Mouse (Mus musculus) left cerebral cortex, adult 2 months (tissue): Measurements from ENCODE around the gene Otp. TPM values are rescaled to one million over a fixed set of nuclear protein-coding genes. Genes with fewer than 3 reads are reported as not detected.

Experiments
- DNase-seq, 2 experiments: peaks; one replicate each; pipeline ENCODE4 v3.0.0; 2021 to 2022; ENCODE audit warnings: low spot score in 2 of 2, mixed read lengths in 1 of 2; ENCODE audit errors: extremely low spot score in 1 of 2
- H3K27ac ChIP-seq: fragments of 200-600 bp; 2 replicates; pipeline ENCODE4 v1.8.1; 2022
- H3K4me3 ChIP-seq: fragments of 200-600 bp; 2 replicates; pipeline ENCODE4 v1.8.1; 2022
- CTCF ChIP-seq: fragments of 200-600 bp; IDR thresholded peaks from 2 replicates; pipeline ENCODE4 v1.8.1; 2022; ENCODE audit warnings: antibody characterized with exemption, mild to moderate bottlenecking, moderate library complexity
- intact Hi-C: fragments of 180-260 bp; cut with DNase I; formaldehyde crosslinking; loops from one replicate; pipeline ENCODE4 v1.15.1; 2025
- total RNA-seq, 2 experiments: library from RNA; stranded (reverse); gene quantifications; 2 replicates each; pipeline ENCODE4 v1.2.3; 2021

Gene Otp
- total RNA-seq, 2 experiments from 2014 or later, result 0.65 TPM; not detected in 1

DNA sequence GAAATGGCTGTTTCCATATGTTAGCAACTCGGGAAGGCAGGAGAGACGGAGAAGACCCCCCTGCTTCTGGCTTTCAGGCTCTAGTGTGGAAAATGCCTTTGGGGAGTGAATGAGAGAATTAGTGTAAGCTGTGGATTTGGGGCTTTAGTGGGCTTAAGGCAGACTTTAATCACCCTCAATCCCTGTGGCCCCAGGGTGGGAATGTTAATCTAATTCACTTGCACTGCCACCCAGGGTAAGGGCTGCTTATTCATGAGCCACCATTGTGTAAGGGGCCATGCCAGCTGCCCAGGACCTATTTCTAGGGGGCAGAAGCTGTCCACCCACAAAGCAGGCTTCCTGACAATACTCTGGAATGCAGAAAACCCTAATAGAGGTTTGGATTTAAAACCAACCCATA, 8.5 kb upstream of the Otp start:
- intact Hi-C loops, result loop anchor here (5.0 kb wide), 2 partner anchors 270 to 305 kb away; no protein-coding TSS in a partner anchor
- Histone ChIP-seq H3K4me3 (no peak overlapping the region), H3K27ac (no peak overlapping the region)
- DNase-seq, result no peak
- no peak for TF ChIP-seq CTCF

DNA sequence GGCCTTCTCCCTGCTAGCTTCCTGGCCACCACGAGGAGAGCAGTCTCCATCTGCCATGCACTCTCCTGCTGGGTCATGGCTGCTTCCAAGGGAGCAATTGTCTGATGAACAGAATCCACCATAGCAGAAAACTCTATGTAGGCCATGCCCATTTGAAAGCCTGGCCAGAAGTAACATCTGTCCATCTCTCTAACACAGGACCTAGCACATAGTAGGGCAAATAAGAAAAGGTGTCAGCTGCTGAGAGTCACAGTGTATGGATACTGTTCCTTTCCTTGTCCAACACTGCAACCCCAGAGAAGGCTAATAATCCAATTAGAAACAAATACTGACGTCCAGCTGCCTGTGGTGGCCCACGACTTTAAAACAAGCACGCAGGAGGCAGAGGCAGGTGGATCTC, 7.6 kb upstream of the Otp start:
- TF ChIP-seq CTCF, result no peak
- intact Hi-C loops, result loop anchor here (5.0 kb wide), 2 partner anchors 270 to 305 kb away; no protein-coding TSS in a partner anchor
- DNase-seq, result no peak
- no peak overlapping the region for H3K27ac ChIP-seq
- H3K4me3 ChIP-seq, result no peak overlapping the region

DNA sequence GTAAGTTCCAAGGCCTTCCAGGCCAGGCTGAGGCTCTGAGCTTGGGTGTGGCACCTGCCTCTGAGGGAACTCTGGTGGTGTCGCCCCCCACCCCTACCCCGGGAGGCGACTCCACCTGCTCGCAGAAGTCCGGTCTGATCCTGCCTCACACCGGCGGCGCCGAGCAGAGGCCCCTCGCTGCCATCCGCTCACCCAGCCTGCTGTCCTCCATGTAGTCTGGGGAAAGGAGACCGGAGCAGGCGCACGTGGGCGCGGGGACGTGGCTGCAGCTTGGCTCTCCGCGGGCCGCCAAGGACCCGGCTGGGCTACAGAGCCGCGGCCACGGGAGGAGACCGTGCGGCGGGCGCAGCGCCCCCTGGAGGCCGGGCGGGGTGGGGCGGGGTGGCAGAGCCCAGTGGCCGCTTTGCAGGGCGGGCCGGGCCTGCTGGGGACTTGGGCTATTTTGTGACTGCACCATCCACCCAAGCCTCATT, 6.9 kb upstream of the Otp start:
- intact Hi-C loops, result loop anchor here (5.0 kb wide), 2 partner anchors 271 to 306 kb away; no protein-coding TSS in a partner anchor
- peak; percentile 73 for TF ChIP-seq CTCF
- no peak overlapping the region for H3K27ac ChIP-seq
- H3K4me3 ChIP-seq, result peak overlapping the region; percentile 22
- DNase-seq, result no peak

DNA sequence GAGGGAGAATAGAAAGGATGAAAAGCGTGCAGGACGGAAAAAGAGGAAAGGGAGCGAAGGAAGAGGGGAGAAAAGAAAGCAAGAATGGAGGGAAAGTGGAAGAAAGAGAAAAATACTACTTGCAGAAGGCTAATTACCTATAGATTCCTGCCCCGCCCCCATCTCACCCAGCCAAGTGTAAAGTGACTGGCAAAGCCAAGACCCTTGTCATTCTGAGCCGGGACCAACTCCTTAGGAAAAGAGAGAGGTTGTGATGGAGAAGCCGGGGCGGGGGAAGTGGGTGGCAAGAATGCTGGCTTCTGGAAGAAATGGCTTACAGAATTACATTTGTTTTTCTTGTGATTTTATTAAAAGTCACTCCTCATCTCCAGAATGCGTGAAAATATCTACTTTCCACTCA, 5.9 kb upstream of the Otp start:
- intact Hi-C loops, result loop anchor here (5.0 kb wide), 2 partner anchors 272 to 307 kb away; no protein-coding TSS in a partner anchor
- Histone ChIP-seq H3K27ac (no peak overlapping the region), H3K4me3 (no peak overlapping the region)
- no peak for TF ChIP-seq CTCF
- DNase-seq, result no peak

DNA sequence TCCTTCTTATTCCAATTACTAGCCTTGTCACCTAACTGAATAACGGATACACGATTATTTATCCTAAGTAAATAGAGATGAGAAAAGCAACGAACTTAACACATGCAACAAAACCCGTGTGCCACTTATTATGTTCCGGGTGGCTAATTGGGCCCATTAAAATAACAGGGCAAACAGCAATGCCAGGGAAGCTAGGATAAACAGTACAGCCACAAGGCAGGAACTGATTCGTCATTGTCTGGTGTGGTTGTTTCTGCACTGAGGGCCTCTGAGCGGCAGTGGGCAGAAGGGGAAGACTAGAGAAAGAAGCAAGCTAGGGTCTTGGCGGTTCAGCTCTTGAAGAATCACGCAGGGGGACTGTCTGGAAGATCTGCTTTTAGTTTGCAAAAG, 5.3 kb upstream of the Otp start:
- no peak for DNase-seq
- no peak overlapping the region for H3K27ac ChIP-seq
- H3K4me3 ChIP-seq, result no peak overlapping the region
- intact Hi-C loops, result loop anchor here (5.0 kb wide), 1 partner anchor 163 kb away; no protein-coding TSS in a partner anchor
- TF ChIP-seq CTCF, result no peak

DNA sequence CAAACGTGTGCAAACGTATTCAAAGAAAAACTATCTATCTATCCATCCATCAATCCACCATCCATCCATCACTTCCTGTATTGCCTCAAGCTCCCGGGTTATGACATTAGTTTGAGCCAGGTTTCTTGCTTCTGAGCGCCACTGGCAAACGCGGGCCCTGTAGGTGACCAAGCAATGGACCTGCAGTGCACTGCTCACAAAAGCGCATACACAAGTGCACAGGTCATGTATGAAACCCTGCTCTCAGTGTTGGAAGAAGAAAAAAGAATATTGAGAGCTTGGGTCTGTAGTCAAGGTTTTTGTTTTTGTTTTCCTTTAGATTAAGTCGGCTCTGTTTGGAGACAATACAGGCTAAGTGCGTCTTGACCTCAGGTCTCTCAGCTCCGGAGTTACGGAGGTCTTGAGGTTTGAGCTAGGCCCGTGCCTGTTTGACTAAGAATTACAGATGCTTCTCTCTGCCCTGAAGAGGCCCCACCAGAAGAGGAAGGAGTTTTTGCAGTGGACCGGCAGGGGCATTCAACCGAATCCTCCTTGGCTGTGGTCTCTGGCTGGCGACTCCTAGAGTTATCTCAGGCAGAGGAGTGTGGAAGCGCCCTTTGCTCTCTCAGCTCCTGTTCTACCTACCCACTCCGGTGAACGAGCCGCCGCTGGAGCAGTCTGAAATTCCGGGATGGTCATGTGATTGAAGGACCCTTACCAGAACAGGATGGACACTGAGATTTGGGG, 4.8 kb upstream of the Otp start:
- H3K27ac ChIP-seq, result no peak overlapping the region
- intact Hi-C loops, result loop anchor here (5.0 kb wide), 1 partner anchor 163 kb away; no protein-coding TSS in a partner anchor
- no peak overlapping the region for H3K4me3 ChIP-seq
- TF ChIP-seq CTCF, result no peak
- no peak for DNase-seq

DNA sequence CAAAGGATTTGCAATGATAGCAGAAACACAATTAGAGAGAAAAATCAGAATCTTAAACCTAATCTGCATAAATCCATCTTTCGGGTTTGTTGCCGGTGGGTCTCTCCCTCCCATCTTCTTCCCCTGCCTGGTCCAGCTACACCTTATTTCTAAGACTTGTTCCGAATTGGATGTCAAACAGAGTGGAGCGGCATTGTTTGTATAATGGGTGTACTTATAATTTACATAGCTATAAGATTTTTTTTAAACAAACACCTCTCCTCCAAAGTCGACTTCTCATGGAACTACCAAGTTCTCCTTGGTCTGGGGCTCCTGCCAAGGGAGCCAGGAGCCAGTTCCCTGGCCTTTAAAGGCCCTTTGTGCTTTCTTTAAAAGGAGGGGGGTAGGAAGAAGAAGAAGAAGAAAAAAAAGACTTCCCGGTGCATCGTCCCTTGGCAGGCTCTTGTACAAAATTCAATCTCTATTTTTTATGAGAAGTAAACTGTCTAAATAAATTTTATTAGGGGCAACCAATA, 3.5 kb upstream of the Otp start:
- DNase-seq, result no peak
- Histone ChIP-seq H3K4me3 (no peak overlapping the region), H3K27ac (no peak overlapping the region)
- intact Hi-C loops, result loop anchor here (5.0 kb wide), 1 partner anchor 165 kb away; no protein-coding TSS in a partner anchor
- TF ChIP-seq CTCF, result no peak

DNA sequence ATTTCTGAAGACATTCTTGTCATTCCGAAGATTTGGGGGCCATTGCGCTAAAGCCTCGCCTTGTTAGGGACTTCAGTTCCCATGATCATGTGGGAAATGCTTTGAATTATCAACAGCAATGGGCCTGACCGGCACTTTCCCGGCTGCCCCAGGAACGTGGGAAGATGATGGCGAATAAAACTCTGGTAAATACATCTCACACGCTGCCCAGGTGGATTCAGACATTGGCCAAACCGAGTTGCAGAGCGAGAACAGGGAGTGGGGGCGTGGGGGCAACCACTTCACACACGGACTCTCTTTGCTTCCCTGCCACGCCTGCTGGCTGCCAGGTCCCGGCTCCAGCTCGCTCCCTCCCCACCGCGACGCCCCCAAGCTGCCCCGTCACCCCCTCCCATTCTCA, 3.0 kb upstream of the Otp start:
- Histone ChIP-seq H3K27ac (no peak overlapping the region), H3K4me3 (no peak overlapping the region)
- TF ChIP-seq CTCF, result no peak
- intact Hi-C loops, result loop anchor here (5.0 kb wide), 1 partner anchor 165 kb away; no protein-coding TSS in a partner anchor
- DNase-seq, result no peak

DNA sequence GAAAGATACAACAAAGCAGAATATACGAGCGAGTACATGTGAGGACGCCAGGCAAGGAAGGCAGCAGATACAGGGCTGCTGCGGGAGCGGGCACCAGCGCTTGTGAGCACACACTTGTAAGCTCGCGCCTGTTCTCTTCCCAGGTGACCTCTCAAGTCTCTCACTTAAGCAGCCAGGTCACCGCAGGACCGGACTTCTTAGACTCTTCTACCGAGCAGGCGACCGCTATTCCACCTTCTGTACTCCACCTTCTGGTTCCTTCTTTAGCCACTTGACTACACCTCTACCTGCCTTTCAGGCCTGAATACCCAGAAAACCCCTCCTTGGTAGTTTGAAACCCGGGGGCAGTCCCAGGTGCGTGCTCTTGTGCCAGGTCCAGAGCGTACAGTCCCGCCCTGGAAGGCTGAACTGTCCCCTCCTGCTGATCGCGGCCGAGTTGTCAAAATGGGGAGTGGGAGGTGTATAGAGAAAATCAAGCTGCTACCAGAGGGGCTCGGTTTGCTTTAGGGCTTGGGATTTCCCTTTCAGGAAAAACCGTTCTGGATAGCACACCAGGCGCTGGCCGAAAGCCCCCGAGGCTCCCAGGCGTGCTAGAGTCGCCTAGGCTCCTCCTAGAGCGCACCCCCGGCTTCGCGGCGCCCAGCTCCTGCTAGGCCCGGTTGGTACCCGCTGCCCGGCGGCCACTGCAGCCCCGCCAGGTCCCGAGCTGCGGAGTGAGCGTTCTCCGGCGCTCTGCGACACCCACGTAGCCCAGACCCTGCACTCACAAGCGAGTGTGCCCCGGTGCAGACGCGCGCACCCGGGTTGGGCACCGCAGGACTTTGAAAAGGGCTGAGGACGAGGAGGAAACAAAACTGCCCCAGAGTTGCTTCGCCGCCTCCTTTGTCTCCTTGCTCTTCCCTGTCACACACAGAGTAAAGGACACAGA, 2.0 kb upstream of the Otp start:
- H3K4me3 ChIP-seq, result no peak overlapping the region

DNA sequence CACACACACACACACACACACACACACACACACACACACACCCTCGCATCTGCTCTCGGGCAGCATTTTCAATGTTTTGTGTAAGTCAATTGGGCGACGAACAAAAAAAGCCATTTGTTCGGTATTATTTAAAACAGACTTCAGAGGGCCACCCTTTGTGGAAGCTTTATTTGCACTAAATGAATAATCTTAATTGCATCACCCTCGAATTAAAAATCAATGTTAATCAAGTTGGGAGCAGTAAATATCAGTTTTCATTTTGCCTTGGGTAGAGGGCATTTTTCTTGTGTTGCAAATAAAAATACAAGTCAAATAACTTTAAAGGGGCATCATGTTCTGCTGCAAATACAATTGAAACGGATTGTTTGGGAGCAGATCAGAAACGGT, 1.4 kb upstream of the Otp start:
- TF ChIP-seq CTCF, result no peak
- Histone ChIP-seq H3K4me3 (no peak overlapping the region), H3K27ac (no peak overlapping the region)
- intact Hi-C loops, result loop anchor here (5.0 kb wide), 1 partner anchor 167 kb away; no protein-coding TSS in a partner anchor
- no peak for DNase-seq

More for the DNA sequence above, 2.0 kb upstream of the Otp start:
- intact Hi-C loops, result loop anchor here (5.0 kb wide), 1 partner anchor 166 kb away; no protein-coding TSS in a partner anchor
- no peak for DNase-seq
- H3K27ac ChIP-seq, result no peak overlapping the region
- no peak for TF ChIP-seq CTCF

DNA sequence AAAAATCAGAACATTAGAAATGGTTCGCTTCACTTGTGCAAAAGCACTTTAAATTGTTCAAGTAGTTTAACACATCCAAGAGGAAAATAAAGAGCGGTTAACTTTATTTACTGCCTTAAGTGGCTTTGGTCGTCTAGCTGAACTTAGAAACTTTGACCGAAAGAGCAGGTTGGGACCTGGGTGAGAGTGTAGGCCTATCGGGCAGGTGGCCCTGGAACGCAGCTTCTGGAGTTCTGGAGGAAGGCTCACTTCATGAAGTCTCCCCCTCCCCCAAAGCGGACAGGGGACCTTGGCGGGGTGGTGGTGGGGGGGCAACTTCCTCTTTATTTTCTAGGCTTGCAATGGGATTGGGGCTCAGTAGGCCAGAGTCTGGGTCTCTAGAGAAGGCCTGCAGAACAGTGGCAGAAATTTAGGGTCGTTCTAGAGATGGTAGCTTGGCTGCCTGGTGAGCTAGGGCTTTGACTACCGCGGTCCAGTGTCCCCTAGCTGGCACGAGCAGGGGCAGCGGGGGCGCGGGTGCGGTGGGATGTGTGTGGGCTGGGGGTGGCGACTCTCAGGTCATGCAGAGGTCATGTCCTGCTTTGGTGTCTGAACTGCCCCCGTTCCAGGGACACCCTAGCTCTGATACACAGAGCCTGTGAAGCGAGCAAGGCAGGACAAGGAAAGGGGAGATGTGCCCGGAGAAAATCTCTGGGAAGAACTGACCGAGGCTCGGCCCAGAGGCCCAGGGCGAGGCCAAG, 576 bp upstream of the Otp start:
- H3K27ac ChIP-seq, result no peak overlapping the region
- H3K4me3 ChIP-seq, result no peak overlapping the region
- DNase-seq, result no peak
- intact Hi-C loops, result loop anchor here (5.0 kb wide), 1 partner anchor 168 kb away; no protein-coding TSS in a partner anchor
- no peak for TF ChIP-seq CTCF
